Mouse (Mus musculus) MEL-GATA-1-ER (cell line): ENCODE measurements around the gene Gli1.

ENCODE experiments used
- DNase-seq: peaks from one replicate; pipeline ENCODE4 v3.0.0-alpha.2; 2012; ENCODE audit warnings: low read depth; ENCODE audit errors: extremely low read depth

Gene Gli1

GRCm38 (mm10) chr10:127341891-127342639, at the start of gene Gli1:
Gene Gli1, minus strand, starts transcription at chr10:127341974.
- DNase-seq = peak; percentile 89

- DNase-seq = no peak
Measured at GRCm38 (mm10) chr10:127381743-127382134, 40.0 kb upstream of the Gli1 start.

GRCm38 (mm10) chr10:127380767-127381742, 39.3 kb upstream of the Gli1 start:
- peak; percentile 45 for DNase-seq

GRCm38 (mm10) chr10:127380251-127380691, 38.5 kb upstream of the Gli1 start, which contains the start of gene R3hdm2:
Gene R3hdm2, plus strand, starts transcription at chr10:127380327.
- DNase-seq = peak; percentile 64

GRCm38 (mm10) chr10:127379654-127380053, 37.9 kb upstream of the Gli1 start:
- DNase-seq = no peak

DNA sequence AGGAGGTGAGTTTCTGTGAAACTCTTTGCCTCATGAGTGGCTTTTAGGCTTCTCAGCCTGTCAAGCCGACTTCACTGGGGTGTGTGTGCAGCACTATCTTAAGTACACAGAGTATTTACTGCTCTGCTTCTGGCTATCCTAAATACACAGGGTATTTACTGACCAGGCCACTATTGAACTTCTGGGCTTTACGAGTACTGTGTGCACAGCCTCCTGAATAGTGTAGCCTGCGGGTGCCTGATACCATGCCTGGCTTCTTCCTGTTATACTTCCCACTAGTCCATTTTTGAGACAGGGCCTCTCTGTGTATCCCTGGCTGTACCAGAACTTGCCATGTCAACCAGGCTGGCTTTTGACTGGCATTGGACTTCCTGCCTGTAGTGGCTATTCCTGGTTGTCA, 35.9 kb upstream of the Gli1 start:
- no peak for DNase-seq

DNA sequence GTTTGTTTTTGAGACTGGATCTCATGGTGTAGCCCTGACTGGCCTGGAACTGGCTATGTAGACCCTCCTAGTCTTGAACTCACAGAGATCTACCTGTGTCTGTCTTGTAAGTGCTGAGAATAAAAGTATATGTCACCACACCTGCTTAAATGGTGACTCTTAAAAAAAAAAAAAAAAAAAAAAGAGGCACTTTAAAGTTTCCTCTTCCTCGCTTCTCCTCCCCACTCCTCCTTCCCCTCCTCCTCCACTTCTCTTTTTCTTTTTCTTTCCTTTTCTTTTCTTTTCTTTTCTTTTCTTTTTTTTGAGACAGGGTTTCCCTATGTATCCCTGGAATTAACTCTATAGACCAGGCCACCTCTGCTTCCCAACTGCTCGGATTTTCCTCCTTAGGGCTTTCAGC, 29.2 kb upstream of the Gli1 start:
- DNase-seq = no peak

GRCm38 (mm10) chr10:127369834-127370820, 28.4 kb upstream of the Gli1 start, which contains the start of gene Inhbc:
Gene Inhbc, minus strand, starts transcription at chr10:127370431.
- DNase-seq = no peak

DNA sequence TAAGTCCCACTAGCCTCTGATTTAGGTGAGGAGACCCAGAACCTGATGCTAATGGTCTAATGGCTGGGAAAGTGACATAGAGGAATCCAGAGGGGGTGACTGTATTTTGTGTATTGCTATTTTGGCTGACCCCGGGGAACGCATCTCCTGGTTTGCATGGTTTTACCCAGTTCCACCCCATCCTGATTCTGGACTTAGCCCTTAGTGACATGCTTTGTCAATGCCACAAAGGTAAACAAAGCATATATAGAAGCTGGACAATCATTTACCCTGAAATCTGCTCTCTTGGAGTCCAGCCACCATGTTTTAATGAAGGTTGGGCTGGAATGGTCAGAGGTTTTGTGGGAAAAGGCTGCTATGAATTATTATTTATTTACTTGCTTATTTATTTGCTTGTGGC, 26.5 kb upstream of the Gli1 start:
- no peak for DNase-seq

- DNase-seq = no peak
Measured at GRCm38 (mm10) chr10:127367116-127367515, 25.3 kb upstream of the Gli1 start.

DNA sequence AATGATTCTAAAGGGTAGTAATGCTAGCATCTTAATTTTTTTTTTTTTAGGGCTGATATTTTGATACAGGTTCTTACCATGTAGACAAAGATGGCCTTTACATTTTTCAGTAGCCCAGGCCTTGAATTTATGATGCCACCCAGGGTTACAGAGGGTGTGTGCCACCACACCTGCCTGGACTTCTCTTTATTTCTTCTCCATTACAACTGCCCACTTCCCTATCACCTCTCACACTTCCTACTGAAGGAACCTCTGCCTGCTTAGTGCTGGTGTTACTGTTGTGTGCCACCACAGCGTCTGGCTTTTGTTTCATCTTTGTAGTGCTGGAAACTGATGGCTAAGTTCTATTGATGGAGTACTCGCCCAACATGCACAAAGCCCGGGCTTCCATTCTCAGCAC, 18.9 kb upstream of the Gli1 start:
- no peak for DNase-seq

DNA sequence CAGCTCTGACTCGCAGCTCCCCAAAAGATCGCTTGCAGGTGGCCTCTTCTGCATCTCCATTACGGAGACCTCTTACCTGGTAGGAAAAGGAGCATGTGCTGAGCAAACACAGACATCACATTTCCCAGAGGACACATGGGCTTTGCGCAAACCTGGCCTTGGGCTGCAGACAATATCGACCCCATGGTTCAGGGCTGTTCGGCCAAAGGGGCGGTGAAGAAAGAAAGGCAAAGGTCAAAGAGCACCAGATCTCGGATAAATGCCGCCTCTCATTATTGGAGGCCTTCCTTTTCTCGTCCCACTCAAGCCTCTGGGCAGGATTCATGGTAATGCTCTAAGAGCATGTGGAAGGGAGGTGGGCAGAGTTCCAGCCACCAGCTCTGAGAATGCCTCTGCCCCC, 13.6 kb upstream of the Gli1 start:
- DNase-seq = no peak

DNA sequence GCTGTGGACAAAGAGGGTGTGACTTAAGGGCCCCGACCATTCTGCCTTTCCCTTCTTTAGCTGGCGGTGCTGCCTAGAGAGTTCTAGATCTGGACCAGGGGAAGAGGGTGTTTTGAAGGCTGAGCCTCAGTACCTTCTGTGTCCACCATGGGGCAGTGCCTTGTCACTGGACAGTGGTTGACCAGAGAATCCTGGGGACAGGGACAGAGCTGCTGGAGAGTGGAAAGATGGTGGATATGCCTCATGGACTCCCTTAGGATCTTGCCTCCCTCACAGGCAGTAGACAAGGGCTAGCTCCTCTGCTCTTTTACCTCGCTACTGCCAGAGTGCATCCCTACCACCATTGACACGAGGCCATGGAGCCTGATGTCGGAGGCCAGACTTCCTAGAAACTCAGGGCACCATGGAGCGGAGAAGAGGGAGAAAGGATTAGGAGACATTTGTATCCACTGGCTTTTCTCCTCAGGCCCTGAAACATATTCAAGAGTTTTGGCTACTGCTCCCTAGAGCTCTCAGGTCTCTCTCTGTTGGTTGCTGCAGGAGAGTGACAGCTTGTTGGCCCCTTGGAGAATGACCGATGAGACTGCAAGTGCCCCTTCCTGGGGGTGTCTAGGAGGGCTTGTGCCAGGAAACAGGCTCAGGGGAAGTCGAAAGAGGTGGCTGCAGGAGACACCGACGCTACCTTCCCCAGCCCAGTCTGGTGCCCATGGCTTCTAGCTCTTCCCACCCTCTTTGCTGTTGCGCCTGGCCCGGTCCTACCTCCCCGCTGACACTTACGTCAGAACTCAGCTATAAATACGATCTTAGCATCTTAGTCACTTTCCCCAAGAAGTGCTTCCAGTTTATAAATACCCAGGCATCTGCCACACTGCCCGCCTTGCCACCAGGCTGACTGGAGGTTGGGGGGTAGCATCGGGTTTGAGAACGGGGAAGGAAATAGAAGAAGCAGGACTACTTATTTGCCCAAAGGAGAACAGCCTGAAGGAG, 12.4 kb upstream of the Gli1 start, which contains the start of gene Inhbe:
TSS of gene Inhbe (minus strand) at position 503 of the 987 bp plus-strand sequence.
- DNase-seq = no peak

DNA sequence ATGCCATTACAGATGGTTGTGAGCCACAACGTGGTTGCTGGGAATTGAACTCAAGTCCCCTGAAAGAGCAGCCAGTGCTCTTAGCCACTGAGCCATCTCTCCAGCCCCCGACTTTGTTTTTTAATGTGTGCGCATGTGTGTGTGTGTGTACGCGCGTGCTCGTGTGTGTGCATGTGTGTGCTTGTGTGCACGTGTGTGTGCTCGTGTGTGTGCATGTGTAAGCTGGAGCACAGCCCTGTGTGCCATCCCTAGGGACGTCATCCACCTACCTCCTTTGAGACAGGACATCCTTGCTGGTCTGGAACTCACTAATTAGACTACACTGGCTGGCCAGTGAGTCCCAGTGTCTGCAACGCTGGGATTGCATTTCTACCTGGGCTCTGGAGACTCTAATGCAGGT, 11.0 kb upstream of the Gli1 start:
- DNase-seq = no peak

GRCm38 (mm10) chr10:127352187-127352586, 10.4 kb upstream of the Gli1 start:
- DNase-seq = no peak

DNA sequence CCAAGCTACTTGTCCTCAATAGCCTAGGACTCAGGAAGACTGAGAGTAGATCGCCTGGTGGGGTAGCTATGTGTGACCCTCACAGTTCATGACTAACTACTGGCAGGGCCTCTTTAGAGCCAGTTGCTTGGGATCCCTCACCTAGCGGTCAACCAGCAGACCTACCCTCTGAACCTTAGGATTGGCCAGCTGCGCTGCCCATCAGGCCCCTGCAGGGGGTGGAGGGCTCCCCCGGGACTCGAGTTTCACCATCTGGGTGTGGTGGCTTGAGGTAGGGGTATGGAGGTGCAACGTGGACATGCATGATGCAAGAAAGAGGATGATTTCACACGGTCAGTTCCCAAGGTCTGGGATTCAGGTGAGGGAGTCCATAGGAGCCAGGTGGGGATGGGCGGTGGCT, 9.9 kb upstream of the Gli1 start:
- DNase-seq = no peak

GRCm38 (mm10) chr10:127351285-127351595, 9.5 kb upstream of the Gli1 start:
- DNase-seq = no peak

GRCm38 (mm10) chr10:127350594-127351284, 9.0 kb upstream of the Gli1 start:
- DNase-seq = peak; percentile 56

DNA sequence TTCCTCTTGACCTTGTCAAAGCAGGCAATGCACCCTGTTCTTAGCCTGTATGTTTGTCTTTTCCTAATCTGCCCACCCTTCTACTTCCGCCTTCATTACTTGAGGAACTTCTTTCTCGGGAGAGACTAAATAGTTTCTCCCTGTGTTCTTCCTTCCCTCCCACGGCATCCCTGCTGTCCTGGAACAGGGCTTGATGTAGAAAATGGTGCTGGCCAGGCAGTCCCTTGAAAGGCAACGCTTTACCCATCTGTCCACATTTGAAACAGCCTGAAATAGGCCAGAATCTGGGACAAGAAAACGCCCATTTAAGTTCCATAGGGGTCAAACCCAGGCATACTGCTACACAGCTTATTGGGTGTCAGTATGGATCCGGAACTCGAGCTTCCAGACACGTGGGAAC, 8.0 kb upstream of the Gli1 start:
- DNase-seq = no peak
